Mouse (Mus musculus) neural tube, embryonic 11.5 days (tissue): Measurements from ENCODE around the gene Aldh1a1. TPM values are rescaled to one million over a fixed set of nuclear protein-coding genes. Genes with fewer than 3 reads are reported as not detected.

Experiments used
- ATAC-seq: fragments of 200-750 bp; cut with Nextera tagmentation; 2 replicates; pipeline ENCODE4 v1.8.0; 2017; ENCODE audit warnings: moderate number of reproducible peaks, mild to moderate bottlenecking, moderate TSS enrichment, moderate library complexity; ENCODE audit not compliant: insufficient read depth, low FRiP score, low TSS enrichment
- DNase-seq: peaks from one replicate; pipeline ENCODE4 v3.0.0-alpha.2; 2015; ENCODE audit warnings: low spot score
- H3K27ac ChIP-seq: fragments of 300-500 bp; sonication (generic); 2 replicates; pipeline ENCODE4 v1.5.1; 2014; ENCODE audit warnings: low read depth, mild to moderate bottlenecking, low read length
- H3K27me3 ChIP-seq: fragments of 300-500 bp; sonication (generic); 2 replicates; pipeline ENCODE4 v1.6.1; 2014; ENCODE audit warnings: mild to moderate bottlenecking, low read length, mixed read lengths; ENCODE audit not compliant: control insufficient read depth, insufficient read depth
- H3K36me3 ChIP-seq: fragments of 300-500 bp; sonication (generic); 2 replicates; pipeline ENCODE4 v1.6.1; 2014; ENCODE audit warnings: mild to moderate bottlenecking, low read length, moderate library complexity, mixed read lengths; ENCODE audit not compliant: control insufficient read depth, insufficient read depth
- H3K4me1 ChIP-seq: fragments of 300-500 bp; sonication (generic); 2 replicates; pipeline ENCODE4 v1.6.1; 2014; ENCODE audit warnings: low read length, mixed read lengths; ENCODE audit not compliant: control insufficient read depth, insufficient read depth
- H3K4me2 ChIP-seq: fragments of 300-500 bp; sonication (generic); 2 replicates; pipeline ENCODE4 v1.6.1; 2014; ENCODE audit warnings: low read depth, mild to moderate bottlenecking, moderate library complexity
- H3K4me3 ChIP-seq: fragments of 300-500 bp; sonication (generic); 2 replicates; pipeline ENCODE4 v1.5.1; 2014; ENCODE audit warnings: low read depth, low read length
- H3K9ac ChIP-seq: fragments of 300-500 bp; sonication (generic); 2 replicates; pipeline ENCODE4 v1.6.1; 2014; ENCODE audit warnings: mild to moderate bottlenecking, low read length
- H3K9me3 ChIP-seq: fragments of 300-500 bp; sonication (generic); 2 replicates; pipeline ENCODE4 v1.6.1; 2016; ENCODE audit warnings: low read length; ENCODE audit not compliant: control insufficient read depth
- WGBS: fragments of 180-500 bp; shearing (Covaris S2); extraction: QIAGEN DNeasy Blood & Tissue Kit; methylation state at CpG from one replicate; pipeline ENCODE4 v1.1.7; 2014; 5-methylcytosine and 5-hydroxymethylcytosine counted together
- polyA plus RNA-seq: library from polyadenylated mRNA; unstranded; fragments of >200 nt; fragmentation: Nextera tagmentation; extraction: Ambion mirVana; gene quantifications from 2 replicates; pipeline ENCODE4 v1.2.1, GENCODE M21; 2014

Gene Aldh1a1
- polyA plus RNA-seq, 1 experiment from 2014 or later = not detected

DNA sequence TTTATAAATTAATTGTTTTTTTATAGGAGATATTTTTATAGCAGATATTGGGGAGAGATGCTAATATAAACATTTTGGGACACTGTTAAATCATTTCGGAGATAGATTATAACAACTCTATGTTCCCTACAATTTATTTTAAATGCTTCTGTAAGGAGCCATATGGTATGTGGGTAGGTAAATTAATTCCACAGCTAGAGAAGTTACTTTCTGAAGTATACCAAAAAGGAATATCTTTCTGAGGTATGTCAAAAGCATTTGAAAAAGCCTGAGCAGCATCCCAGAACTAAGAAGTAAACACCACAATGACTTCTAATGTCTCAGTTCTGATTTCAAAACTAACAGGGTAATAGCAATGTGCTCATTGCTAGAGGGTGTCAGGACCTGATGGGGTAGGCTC lies 49.4 kb downstream of the Aldh1a1 start:
- WGBS = 96% methylated on average over 1 of the region's 1 CpGs
- no peak overlapping the region for H3K4me2 ChIP-seq
- H3K36me3 ChIP-seq = no peaks in the 10 kb centered on the region
- ATAC-seq = no peak
- DNase-seq = no peak
- H3K27me3 ChIP-seq = no peaks in the 10 kb centered on the region
- no peaks in the 10 kb centered on the region for H3K9me3 ChIP-seq
- no peak overlapping the region for H3K27ac ChIP-seq
- H3K4me3 ChIP-seq = no peak overlapping the region
- no peaks in the 10 kb centered on the region for H3K4me1 ChIP-seq
- H3K9ac ChIP-seq = no peak overlapping the region

DNA sequence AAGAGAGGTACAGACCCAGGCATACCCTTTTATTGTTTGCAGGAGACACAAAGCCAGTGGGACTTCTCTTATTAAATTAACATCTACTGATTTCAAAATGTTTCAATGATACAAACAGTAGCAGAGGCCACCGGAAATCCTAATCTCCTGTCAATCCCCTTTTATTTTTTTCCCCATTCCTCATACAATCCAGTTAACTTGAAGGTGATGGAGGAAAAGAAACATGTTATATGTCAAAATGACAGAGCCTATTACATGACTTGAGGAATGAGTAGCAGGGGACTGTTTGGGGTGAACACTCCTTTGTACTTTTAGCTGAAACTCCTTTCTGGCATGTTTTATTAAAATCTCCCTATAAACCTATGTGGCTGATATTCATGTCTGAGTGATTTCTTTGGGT lies 51.3 kb downstream of the Aldh1a1 start:
- H3K9ac ChIP-seq = no peak overlapping the region
- no peak overlapping the region for H3K27ac ChIP-seq
- DNase-seq (no peak), ATAC-seq (no peak)
- 78% methylated on average over 1 of the region's 1 CpGs for WGBS
- no peaks in the 10 kb centered on the region for H3K36me3 ChIP-seq
- H3K27me3 ChIP-seq = no peaks in the 10 kb centered on the region
- H3K9me3 ChIP-seq = no peaks in the 10 kb centered on the region
- no peak overlapping the region for H3K4me2 ChIP-seq
- no peaks in the 10 kb centered on the region for H3K4me1 ChIP-seq
- H3K4me3 ChIP-seq = no peak overlapping the region

DNA sequence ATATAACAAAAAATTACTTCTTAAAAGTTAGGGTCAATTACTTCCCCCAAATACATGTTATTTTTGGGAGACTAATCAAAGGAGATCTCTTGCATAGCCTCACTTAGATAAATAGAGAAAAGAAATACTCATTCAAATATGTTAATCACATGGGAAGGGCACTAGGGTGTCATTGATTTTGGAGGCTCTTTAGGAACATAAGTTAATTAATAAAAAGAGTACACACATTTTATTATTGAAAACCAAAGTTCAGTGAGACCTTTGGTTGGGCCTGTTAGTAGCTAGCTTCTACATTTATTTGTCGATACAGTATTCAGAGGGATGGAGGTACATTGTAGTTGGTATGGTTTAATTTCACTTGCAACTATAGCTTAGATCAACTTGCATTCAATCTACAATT lies 52.4 kb downstream of the Aldh1a1 start:
- Histone ChIP-seq H3K9ac (no peak overlapping the region), H3K9me3 (no peaks in the 10 kb centered on the region), H3K4me2 (no peak overlapping the region), H3K4me3 (no peak overlapping the region), H3K27ac (no peak overlapping the region), H3K4me1 (no peaks in the 10 kb centered on the region), H3K36me3 (no peaks in the 10 kb centered on the region), H3K27me3 (no peaks in the 10 kb centered on the region)
- WGBS = 96% methylated on average over 1 of the region's 1 CpGs
- DNase-seq (no peak), ATAC-seq (no peak)

DNA sequence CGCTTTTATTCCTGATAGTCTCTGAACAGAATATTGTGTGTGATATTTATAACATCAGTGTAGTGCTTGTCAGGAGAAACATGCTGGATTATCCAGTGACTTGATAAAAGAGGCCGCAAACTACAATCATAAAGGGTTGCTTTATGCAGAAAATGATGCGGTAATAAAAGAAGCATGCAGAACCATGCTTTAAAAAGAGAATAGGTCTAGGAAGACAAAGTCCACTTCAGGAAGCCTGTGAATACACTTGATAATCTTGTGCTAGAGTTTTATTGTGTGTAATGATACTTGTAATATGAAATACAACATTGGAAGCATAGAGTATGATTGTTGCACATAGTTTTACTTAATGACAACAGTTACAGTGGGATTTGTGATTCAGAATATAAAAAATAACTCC lies 54.5 kb downstream of the Aldh1a1 start:
- DNase-seq (no peak), ATAC-seq (no peak)
- H3K27me3 ChIP-seq = no peaks in the 10 kb centered on the region
- no peak overlapping the region for H3K4me3 ChIP-seq
- no peak overlapping the region for H3K9ac ChIP-seq
- no peaks in the 10 kb centered on the region for H3K9me3 ChIP-seq
- 86% methylated on average over 3 of the region's 3 CpGs for WGBS
- no peak overlapping the region for H3K27ac ChIP-seq
- no peaks in the 10 kb centered on the region for H3K4me1 ChIP-seq
- H3K36me3 ChIP-seq = no peaks in the 10 kb centered on the region
- no peak overlapping the region for H3K4me2 ChIP-seq

DNA sequence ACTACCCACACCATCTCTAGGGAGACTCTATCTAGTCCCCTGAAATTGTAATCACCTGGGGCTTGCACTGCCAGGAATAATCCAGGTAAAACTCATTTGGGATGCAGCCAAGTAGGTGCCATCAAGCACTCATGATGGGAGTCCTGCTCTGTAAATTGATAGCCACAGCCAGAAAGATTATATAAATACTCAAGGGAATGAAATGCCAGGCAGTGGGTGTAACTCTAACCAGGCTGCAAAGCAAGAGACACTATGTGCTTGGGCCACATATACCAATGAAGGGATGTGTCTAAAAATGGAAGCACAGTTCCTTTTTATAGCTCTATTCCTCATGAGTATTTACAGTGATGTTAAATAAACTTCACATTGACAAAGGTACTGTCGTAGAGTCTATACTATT lies 56.9 kb downstream of the Aldh1a1 start:
- Histone ChIP-seq H3K9ac (no peak overlapping the region), H3K36me3 (no peaks in the 10 kb centered on the region), H3K9me3 (no peaks in the 10 kb centered on the region), H3K4me3 (no peak overlapping the region), H3K27me3 (no peaks in the 10 kb centered on the region), H3K27ac (no peak overlapping the region), H3K4me1 (no peaks in the 10 kb centered on the region), H3K4me2 (no peak overlapping the region)
- no peak for ATAC-seq
- WGBS = 97% methylated on average over 1 of the region's 1 CpGs
- DNase-seq = no peak

DNA sequence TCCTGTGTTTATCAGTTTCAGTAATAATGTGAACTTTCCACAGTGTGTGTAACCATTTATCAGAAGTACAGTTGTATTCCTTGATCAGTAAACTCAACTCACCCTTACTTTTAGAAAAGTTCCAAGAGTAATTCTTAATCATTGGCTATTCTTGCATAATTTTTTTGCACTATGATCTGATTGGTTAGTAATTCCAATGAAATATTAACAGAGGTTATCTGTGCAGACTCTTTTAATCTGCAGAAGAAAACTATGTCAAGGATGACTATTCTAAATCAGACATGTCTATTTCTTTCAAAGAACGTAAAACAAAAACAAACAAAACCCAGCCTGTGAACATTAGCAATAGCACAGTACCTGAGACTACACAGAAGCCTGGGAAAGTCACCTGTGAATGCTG lies 62.9 kb downstream of the Aldh1a1 start:
- Histone ChIP-seq H3K9ac (no peak overlapping the region), H3K4me2 (no peak overlapping the region), H3K27ac (no peak overlapping the region), H3K9me3 (no peaks in the 10 kb centered on the region), H3K36me3 (no peaks in the 10 kb centered on the region), H3K4me3 (no peak overlapping the region), H3K4me1 (no peaks in the 10 kb centered on the region), H3K27me3 (no peaks in the 10 kb centered on the region)
- DNase-seq (no peak), ATAC-seq (no peak)
- WGBS = 83% methylated on average over 1 of the region's 1 CpGs

DNA sequence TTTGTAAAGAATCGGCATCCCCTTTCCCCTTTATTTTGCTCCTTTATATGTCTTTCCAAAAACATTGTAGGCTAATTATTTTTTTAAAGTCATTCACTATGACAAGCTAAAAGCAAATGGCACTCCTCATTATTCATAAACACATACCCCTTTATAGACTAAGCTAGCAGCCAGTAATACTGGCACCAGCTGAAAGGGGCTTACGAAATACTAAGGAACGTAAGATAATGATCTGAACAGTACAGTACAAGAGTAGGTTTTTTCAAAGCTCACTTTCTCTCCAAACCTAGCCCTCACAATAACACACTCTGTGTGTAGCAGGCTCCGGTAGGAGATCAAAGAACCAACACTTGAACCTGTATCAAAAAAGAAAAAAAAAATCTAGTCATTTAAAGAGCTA lies 64.7 kb downstream of the Aldh1a1 start:
- Histone ChIP-seq H3K9me3 (no peaks in the 10 kb centered on the region), H3K4me1 (no peaks in the 10 kb centered on the region), H3K27me3 (no peaks in the 10 kb centered on the region), H3K36me3 (no peaks in the 10 kb centered on the region), H3K4me3 (no peak overlapping the region), H3K4me2 (no peak overlapping the region), H3K27ac (no peak overlapping the region), H3K9ac (no peak overlapping the region)
- DNase-seq = no peak
- ATAC-seq = no peak
- WGBS = 92% methylated on average over 4 of the region's 4 CpGs

DNA sequence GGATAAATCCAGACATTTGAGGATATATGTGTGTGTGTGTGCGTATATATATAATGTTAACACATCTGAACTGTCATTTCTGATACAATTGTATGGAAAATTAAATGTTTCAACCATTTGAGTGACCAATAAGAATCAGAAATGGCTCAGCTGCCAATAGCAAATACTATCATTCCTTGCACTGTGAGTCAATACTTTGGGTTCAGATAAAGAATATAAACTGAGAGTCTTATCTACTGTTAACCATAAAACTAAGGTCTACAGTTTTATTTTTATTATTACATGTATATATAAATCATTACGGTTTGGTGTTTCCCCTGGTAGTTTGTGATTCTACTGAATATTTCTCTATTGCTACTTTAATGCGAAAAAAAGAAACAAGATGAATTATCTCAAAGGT lies 65.6 kb downstream of the Aldh1a1 start:
- H3K36me3 ChIP-seq = no peaks in the 10 kb centered on the region
- no peaks in the 10 kb centered on the region for H3K4me1 ChIP-seq
- H3K4me2 ChIP-seq = no peak overlapping the region
- no peak overlapping the region for H3K27ac ChIP-seq
- no peak overlapping the region for H3K4me3 ChIP-seq
- DNase-seq (no peak), ATAC-seq (no peak)
- H3K9ac ChIP-seq = no peak overlapping the region
- no peaks in the 10 kb centered on the region for H3K27me3 ChIP-seq
- 97% methylated on average over 3 of the region's 3 CpGs for WGBS
- H3K9me3 ChIP-seq = no peaks in the 10 kb centered on the region

DNA sequence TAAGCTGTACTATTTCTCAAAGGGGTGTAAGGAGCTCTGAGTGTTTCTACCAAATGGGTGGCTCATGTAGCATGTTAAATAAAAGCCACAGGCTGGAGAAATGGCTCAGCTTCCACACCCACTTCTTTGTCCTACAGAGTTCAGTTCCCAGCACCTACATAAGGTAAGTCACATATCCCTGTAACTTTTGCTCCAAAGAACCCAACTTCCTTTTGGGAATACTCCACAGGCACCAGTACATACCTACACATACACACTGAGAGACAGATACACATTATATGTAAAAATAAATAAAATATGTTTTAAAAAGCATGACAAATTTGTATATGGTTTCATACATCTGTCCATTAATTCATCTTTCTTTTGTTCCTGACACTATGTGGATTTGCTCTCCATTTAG lies 66.0 kb downstream of the Aldh1a1 start:
- ATAC-seq = no peak
- Histone ChIP-seq H3K27ac (no peak overlapping the region), H3K4me2 (no peak overlapping the region), H3K4me1 (no peaks in the 10 kb centered on the region), H3K9ac (no peak overlapping the region), H3K4me3 (no peak overlapping the region), H3K27me3 (no peaks in the 10 kb centered on the region), H3K9me3 (no peaks in the 10 kb centered on the region), H3K36me3 (no peaks in the 10 kb centered on the region)
- DNase-seq = no peak
